Mouse (Mus musculus) heart, postnatal 0 days (tissue): ENCODE measurements around the gene Smpd3. TPM values are rescaled to one million over a fixed set of nuclear protein-coding genes. Genes with fewer than 3 reads are reported as not detected.
A peak's percentile ranks its signal among the peaks of the same experiment; 100 is the strongest.

Source experiments
- ATAC-seq: fragments of 200-750 bp; cut with Nextera tagmentation; 2 replicates; pipeline ENCODE4 v1.8.0; 2017; ENCODE audit warnings: low read depth, moderate number of reproducible peaks, moderate library complexity; ENCODE audit not compliant: insufficient read depth
- DNase-seq: peaks from one replicate; pipeline ENCODE4 v3.0.0-alpha.2; 2016; ENCODE audit warnings: low spot score
- H3K27ac ChIP-seq: fragments of 300-500 bp; sonication (generic); 2 replicates; pipeline ENCODE4 v1.5.1; 2014; ENCODE audit warnings: low read depth, mild to moderate bottlenecking
- H3K27me3 ChIP-seq: fragments of 300-500 bp; sonication (generic); 2 replicates; pipeline ENCODE4 v1.6.1; 2014; ENCODE audit warnings: low read length, mixed read lengths; ENCODE audit not compliant: control insufficient read depth, insufficient read depth
- H3K36me3 ChIP-seq: fragments of 300-500 bp; sonication (generic); replicated peaks from 2 replicates; pipeline ENCODE4 v1.6.1; 2014; ENCODE audit warnings: low read length, mixed read lengths; ENCODE audit not compliant: control insufficient read depth, insufficient read depth
- H3K4me1 ChIP-seq: fragments of 300-500 bp; sonication (generic); 2 replicates; pipeline ENCODE4 v1.6.1; 2014; ENCODE audit warnings: antibody characterized with exemption; ENCODE audit not compliant: control insufficient read depth, insufficient read depth
- H3K4me2 ChIP-seq: fragments of 300-500 bp; sonication (generic); 2 replicates; pipeline ENCODE4 v1.6.1; 2014; ENCODE audit warnings: low read depth, mild to moderate bottlenecking, low read length, moderate library complexity
- H3K4me3 ChIP-seq: fragments of 300-500 bp; sonication (generic); 2 replicates; pipeline ENCODE4 v1.5.1; 2014; ENCODE audit warnings: low read depth, low read length
- H3K9ac ChIP-seq: fragments of 300-500 bp; sonication (generic); replicated peaks from 2 replicates; pipeline ENCODE4 v1.6.1; 2014; ENCODE audit warnings: low read depth, low read length, mixed read lengths
- H3K9me3 ChIP-seq: fragments of 300-500 bp; sonication (generic); replicated peaks from 2 replicates; pipeline ENCODE4 v1.6.1; 2016; ENCODE audit warnings: low read length; ENCODE audit not compliant: control insufficient read depth
- CTCF ChIP-seq: IDR thresholded peaks from 2 replicates; pipeline ENCODE4 v1.5.1; 2016; ENCODE audit warnings: antibody characterized with exemption, control low read depth, low read depth
- EP300 ChIP-seq: IDR thresholded peaks from 2 replicates; pipeline ENCODE4 v1.6.1; 2016; ENCODE audit warnings: antibody characterized with exemption, low read depth
- WGBS: fragments of 180-500 bp; shearing (Covaris S2); extraction: QIAGEN DNeasy Blood & Tissue Kit; methylation state at CpG from one replicate; pipeline ENCODE4 v1.1.7; 2014; 5-methylcytosine and 5-hydroxymethylcytosine counted together
- polyA plus RNA-seq: library from polyadenylated mRNA; unstranded; fragments of >200 nt; fragmentation: Nextera tagmentation; extraction: Ambion mirVana; gene quantifications from 2 replicates; pipeline ENCODE4 v1.2.1, GENCODE M21; 2015
- total RNA-seq: library from RNA; depleted of rRNA; stranded (reverse); fragments of >200 nt; gene quantifications from 2 replicates; pipeline ENCODE4 v1.2.3, GENCODE M21; 2014; ENCODE audit warnings: low replicate concordance

The Smpd3 gene
- total and polyA plus RNA-seq, 2 experiments from 2014 or later = 2.4 to 6.5 TPM

DNA sequence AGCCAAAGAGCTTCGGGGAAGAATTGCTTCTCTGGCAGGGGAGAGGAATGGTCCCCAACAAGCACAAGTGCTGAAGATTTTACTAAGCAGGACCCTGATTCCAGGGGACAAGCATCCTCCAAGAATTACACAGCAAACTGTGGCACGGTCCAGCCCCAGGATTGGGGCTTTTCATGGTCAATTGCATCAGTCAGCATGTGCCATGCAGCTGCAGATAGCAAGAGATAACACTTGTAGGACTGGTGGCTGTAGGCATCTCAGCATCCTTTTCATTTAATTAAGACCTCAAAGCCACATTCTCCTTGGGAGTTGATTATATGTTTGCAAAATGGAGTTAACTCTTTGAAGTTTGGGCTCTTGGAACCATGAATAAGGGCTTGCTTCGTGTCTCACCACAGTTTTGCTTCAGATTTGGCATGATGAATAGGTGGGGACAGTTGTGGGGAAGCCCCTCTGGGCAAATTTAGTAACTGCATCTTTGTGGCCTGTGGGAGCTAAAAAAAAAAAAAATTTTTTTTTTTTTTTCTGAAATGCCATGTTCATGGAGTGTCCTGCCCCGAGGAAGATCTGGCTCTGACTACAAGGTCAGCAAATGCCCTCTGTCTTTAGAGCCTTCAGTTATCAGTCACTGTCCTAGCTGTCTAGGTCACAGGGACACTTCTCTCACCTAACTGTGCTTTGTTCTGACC is 22.0 kb upstream of the Smpd3 start:
- H3K4me2 ChIP-seq = no peak overlapping the region
- 50% methylated on average over 4 of the region's 4 CpGs for WGBS
- no peaks in the 10 kb centered on the region for H3K9me3 ChIP-seq
- DNase-seq (no peak), ATAC-seq (no peak)
- no peak for TF ChIP-seq CTCF
- no peak for TF ChIP-seq EP300
- H3K27me3 ChIP-seq = no peaks in the 10 kb centered on the region
- H3K36me3 ChIP-seq = no peaks in the 10 kb centered on the region
- no peaks in the 10 kb centered on the region for H3K4me1 ChIP-seq
- H3K4me3 ChIP-seq = no peak overlapping the region
- H3K27ac ChIP-seq = no peak overlapping the region
- H3K9ac ChIP-seq = no peak overlapping the region

DNA sequence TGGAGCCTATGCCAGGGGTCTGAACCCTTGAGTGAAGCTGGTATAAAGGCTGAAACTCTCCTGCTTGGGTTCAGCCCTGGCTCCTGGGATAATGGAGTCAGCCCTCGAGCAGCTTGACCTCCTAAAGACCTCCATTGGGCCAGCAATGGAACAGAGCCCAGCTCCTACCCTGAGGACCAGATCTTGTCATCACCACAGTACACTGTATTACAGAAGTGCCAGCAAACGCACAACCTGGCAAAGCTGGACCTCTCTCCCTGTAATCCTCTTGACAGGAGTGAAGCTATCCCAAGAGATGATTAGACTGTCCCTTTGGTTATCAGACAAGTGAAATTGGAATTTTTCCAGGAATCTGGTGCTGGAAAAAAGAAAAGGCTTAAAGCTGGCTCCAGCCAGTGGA is 13.3 kb upstream of the Smpd3 start:
- no peak overlapping the region for H3K4me2 ChIP-seq
- H3K9ac ChIP-seq = no peak overlapping the region
- TF ChIP-seq EP300 (no peak), CTCF (no peak)
- peak; percentile 66 for ATAC-seq
- 0 out of 2 replicates have a peak, but pooled peaks cover 9% of the 10 kb centered on the region for H3K4me1 ChIP-seq
- H3K9me3 ChIP-seq = no peaks in the 10 kb centered on the region
- peak; percentile 55 for DNase-seq
- H3K27ac ChIP-seq = no peak overlapping the region
- no peaks in the 10 kb centered on the region for H3K36me3 ChIP-seq
- H3K4me3 ChIP-seq = no peak overlapping the region
- WGBS = 17% methylated on average over 2 of the region's 2 CpGs
- H3K27me3 ChIP-seq = no peaks in the 10 kb centered on the region

DNA sequence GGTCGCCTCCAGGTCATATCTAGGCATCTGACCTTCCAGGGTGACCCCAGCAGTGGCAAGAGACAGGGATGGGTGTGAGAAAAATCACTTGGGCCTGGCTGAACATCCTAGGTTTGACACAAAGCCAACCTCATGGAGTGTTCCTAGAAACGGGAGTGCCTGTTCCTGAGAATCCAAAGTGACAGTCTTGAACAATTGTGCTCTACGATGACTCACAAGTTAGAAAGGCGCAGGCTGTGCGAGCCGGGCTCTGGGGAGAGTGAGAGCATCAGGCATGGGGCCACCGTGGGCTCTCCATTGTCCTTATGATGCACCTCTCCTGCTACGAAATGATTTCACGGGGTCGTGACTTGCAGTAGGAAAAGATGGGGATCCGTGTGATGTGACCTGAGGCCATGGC is 11.6 kb upstream of the Smpd3 start:
- 45% methylated on average over 11 of the region's 11 CpGs for WGBS
- H3K27me3 ChIP-seq = no peaks in the 10 kb centered on the region

DNA sequence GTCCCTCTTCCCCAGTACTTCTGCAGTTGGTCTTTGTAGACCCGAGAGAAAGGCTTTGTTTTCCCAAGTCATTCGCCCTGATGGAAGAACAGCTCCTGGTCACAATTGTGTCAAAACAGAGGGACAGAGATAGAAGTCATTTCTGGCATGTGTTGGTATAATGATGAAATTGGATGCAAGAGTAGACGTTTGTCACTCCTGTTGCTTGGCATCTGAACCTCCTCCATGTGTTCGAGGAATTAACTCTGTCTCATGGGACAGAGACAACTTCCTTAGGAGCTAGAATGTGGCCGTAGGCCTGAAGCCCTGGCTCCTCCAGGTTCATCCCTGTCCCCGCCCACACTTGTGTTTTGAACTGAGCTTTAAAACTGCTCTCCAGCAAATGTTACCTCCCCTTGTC is 8.3 kb upstream of the Smpd3 start:
- Histone ChIP-seq H3K4me1 (0 out of 2 replicates have a peak, but pooled peaks cover 5% of the 10 kb centered on the region), H3K27ac (no peak overlapping the region), H3K4me3 (no peak overlapping the region), H3K4me2 (no peak overlapping the region), H3K9me3 (no peaks in the 10 kb centered on the region), H3K27me3 (no peaks in the 10 kb centered on the region), H3K9ac (no peak overlapping the region), H3K36me3 (no peaks in the 10 kb centered on the region)
- ATAC-seq = no peak
- no peak for DNase-seq
- no peak for TF ChIP-seq CTCF
- TF ChIP-seq EP300 = no peak
- WGBS = 50% methylated on average over 6 of the region's 6 CpGs

More for the DNA sequence above, 11.6 kb upstream of the Smpd3 start:
- Histone ChIP-seq H3K4me3 (no peak overlapping the region), H3K4me1 (0 out of 2 replicates have a peak, but pooled peaks cover 9% of the 10 kb centered on the region), H3K9ac (no peak overlapping the region), H3K9me3 (no peaks in the 10 kb centered on the region), H3K4me2 (no peak overlapping the region), H3K27ac (no peak overlapping the region), H3K36me3 (no peaks in the 10 kb centered on the region)
- ATAC-seq (peak; percentile 63; the same call in 1 of the 2 replicates), DNase-seq (peak; percentile 52)
- TF ChIP-seq EP300 = no peak
- no peak for TF ChIP-seq CTCF

DNA sequence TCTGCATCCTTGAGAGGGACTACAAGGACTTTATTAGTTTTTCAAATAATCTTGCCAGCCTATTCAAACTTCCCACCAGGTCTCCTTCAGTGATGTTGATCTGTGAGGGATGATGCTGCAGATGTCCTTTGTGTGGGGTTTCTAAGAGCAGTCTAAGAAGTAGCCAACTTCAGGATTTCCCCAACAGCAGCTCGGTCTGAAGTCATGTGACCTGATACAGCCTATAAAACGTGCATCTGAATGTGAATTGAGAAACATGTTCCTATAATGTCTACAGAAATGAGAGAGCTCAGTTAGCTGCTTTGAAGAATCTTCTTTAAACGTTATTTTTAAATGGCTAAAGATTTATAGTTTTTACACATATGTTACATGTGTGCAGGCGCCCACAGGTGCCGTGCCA is 5.7 kb upstream of the Smpd3 start:
- Histone ChIP-seq H3K4me3 (no peak overlapping the region), H3K4me2 (no peak overlapping the region), H3K27me3 (no peaks in the 10 kb centered on the region), H3K9ac (no peak overlapping the region), H3K4me1 (no peaks in the 10 kb centered on the region), H3K36me3 (no peaks in the 10 kb centered on the region), H3K27ac (no peak overlapping the region), H3K9me3 (no peaks in the 10 kb centered on the region)
- TF ChIP-seq EP300 = no peak
- no peak for TF ChIP-seq CTCF
- DNase-seq (no peak), ATAC-seq (no peak)
- WGBS = 71% methylated on average over 5 of the region's 5 CpGs

DNA sequence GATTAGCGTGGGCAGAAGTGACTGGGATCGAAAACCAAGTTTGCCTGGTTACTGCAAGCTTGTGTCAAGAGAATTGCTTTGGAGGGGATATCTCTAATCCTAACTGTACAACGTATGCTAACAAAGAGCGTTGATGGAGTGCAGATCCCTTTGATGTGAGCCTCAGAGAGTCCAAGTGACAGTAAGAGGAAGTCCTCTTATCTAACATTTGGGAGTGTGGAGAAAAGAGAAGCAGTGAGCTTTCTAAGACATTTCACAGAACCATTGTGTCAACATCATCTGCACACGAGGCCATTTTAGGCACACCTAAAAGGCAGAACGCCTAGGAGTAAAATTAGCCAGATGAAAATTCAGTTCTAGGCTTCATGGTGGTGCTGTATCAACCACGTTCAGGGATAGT is 5.0 kb upstream of the Smpd3 start:
- H3K4me2 ChIP-seq = no peak overlapping the region
- peak; percentile 32 for DNase-seq
- TF ChIP-seq CTCF = no peak
- no peak for TF ChIP-seq EP300
- H3K27me3 ChIP-seq = no peaks in the 10 kb centered on the region
- no peaks in the 10 kb centered on the region for H3K36me3 ChIP-seq
- no peaks in the 10 kb centered on the region for H3K9me3 ChIP-seq
- no peak for ATAC-seq
- WGBS = 9% methylated on average over 7 of the region's 7 CpGs
- H3K4me3 ChIP-seq = no peak overlapping the region
- no peak overlapping the region for H3K27ac ChIP-seq
- no peak overlapping the region for H3K9ac ChIP-seq
- H3K4me1 ChIP-seq = no peaks in the 10 kb centered on the region
